Mouse (Mus musculus) left cerebral cortex, postnatal 10 days (tissue): Measurements from ENCODE around the gene Olfr764-ps1. TPM values are rescaled to one million over a fixed set of nuclear protein-coding genes. Genes with fewer than 3 reads are reported as not detected.

Experiments used
- total RNA-seq, 2 experiments: library from RNA; stranded (reverse); gene quantifications; 2 replicates each; pipeline ENCODE4 v1.2.3; 2021

Olfr764-ps1 gene
- total RNA-seq, 2 experiments from 2014 or later, result not detected

Other genes with a start within 250 kb of the Olfr764-ps1 start
- gene Mmp19, start 249.0 kb downstream of the Olfr764-ps1 start, total RNA-seq, result under 1 TPM; 0.49 to 0.59 TPM
- 10 to 100 TPM; 61.9 to 63.1 TPM for gene Dnajc14, start 235.8 kb downstream of the Olfr764-ps1 start, total RNA-seq
- 10 to 100 TPM; 12.2 to 12.5 TPM for gene Tmem198b, start 235.5 kb downstream of the Olfr764-ps1 start, total RNA-seq
- 10 to 100 TPM; 37.4 to 42.2 TPM for gene Sarnp, start 222.6 kb downstream of the Olfr764-ps1 start, total RNA-seq
- gene Ormdl2, start 218.3 kb downstream of the Olfr764-ps1 start, total RNA-seq, result 1 to 10 TPM; 4.4 to 6.7 TPM
- 10 to 100 TPM; 13.2 to 16.2 TPM for gene Gdf11, start 148.2 kb downstream of the Olfr764-ps1 start, total RNA-seq
- gene Cd63, start 138.9 kb downstream of the Olfr764-ps1 start, total RNA-seq, result 10 to 100 TPM; 63.0 to 66.0 TPM
- 1 to 10 TPM; 5.5 to 6.1 TPM for gene Rdh5, start 117.0 kb downstream of the Olfr764-ps1 start, total RNA-seq
- gene Bloc1s1, start 115.9 kb downstream of the Olfr764-ps1 start, total RNA-seq, result 10 to 100 TPM; 84.3 to 85.3 TPM
- gene Itga7, start 106.1 kb downstream of the Olfr764-ps1 start, total RNA-seq, result 10 to 100 TPM; 14.2 to 14.9 TPM
- not detected for gene Mettl7b, start 78.9 kb downstream of the Olfr764-ps1 start, total RNA-seq
- not detected for gene Olfr9, start 50.5 kb downstream of the Olfr764-ps1 start, total RNA-seq
- gene Olfr763, start 29.1 kb downstream of the Olfr764-ps1 start, total RNA-seq, result not detected
- not detected for gene Olfr765, start 10.1 kb upstream of the Olfr764-ps1 start, total RNA-seq
- gene Olfr766-ps1, start 29.1 kb upstream of the Olfr764-ps1 start, total RNA-seq, result not detected
- gene Olfr767, start 43.0 kb upstream of the Olfr764-ps1 start, total RNA-seq, result not detected
- not detected for gene Olfr768, start 59.5 kb upstream of the Olfr764-ps1 start, total RNA-seq
- not detected for gene Olfr769, start 78.0 kb upstream of the Olfr764-ps1 start, total RNA-seq
- not detected for gene Olfr770, start 99.1 kb upstream of the Olfr764-ps1 start, total RNA-seq
- gene Olfr771, start 124.9 kb upstream of the Olfr764-ps1 start, total RNA-seq, result not detected
- not detected for gene Olfr772, start 138.0 kb upstream of the Olfr764-ps1 start, total RNA-seq
- gene Olfr773, start 147.5 kb upstream of the Olfr764-ps1 start, total RNA-seq, result not detected
- not detected for gene Olfr774, start 196.3 kb upstream of the Olfr764-ps1 start, total RNA-seq
- gene Olfr775, start 208.5 kb upstream of the Olfr764-ps1 start, total RNA-seq, result not detected
- not detected for gene Olfr776, start 219.2 kb upstream of the Olfr764-ps1 start, total RNA-seq
- not detected for gene Olfr777, start 231.6 kb upstream of the Olfr764-ps1 start, total RNA-seq